Mouse (Mus musculus): ENCODE results near the gene Mef2a. TPM values are rescaled to one million over a fixed set of nuclear protein-coding genes. Genes with fewer than 3 reads are reported as not detected.
A peak's percentile ranks its signal among the peaks of the same experiment; 100 is the strongest.

Gene Mef2a
- polyA plus RNA-seq, 1 experiment from 2014 or later = 59.1 TPM

DNA sequence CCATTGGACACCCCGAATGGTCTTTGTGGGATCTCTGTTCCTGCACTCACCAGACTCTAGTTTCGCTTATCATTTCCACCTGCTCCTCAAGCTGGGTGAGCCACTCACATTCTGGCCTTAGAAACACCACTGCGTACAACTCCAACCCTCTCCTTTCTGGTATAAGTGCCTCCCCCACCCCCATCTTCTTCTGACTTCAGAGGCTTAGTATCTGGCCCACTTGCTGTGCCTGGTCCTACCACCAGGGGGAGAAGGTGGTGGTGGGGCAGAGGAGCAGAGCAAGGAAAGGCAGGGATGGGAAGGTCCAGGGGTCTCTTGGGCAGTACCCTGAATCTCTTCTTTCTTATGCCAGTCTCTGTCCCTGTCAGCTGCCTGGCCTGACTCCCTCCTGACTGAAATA, 155.6 kb downstream of the Mef2a start:
- H3K4me1 ChIP-seq (ENCODE audit: control insufficient read depth, insufficient read depth, low read length) = no peaks in the 10 kb centered on the region
- no peaks in the 10 kb centered on the region for H3K27me3 ChIP-seq (replicated peaks; ENCODE audit: control insufficient read depth, insufficient read depth, low read length)
- no peaks in the 10 kb centered on the region for H3K9me3 ChIP-seq (ENCODE audit: control insufficient read depth, low read length)
- ATAC-seq (ENCODE audit: low read depth) (no peak), DNase-seq (ENCODE audit: low spot score) (no peak)
- 56% methylated on average over 3 of the region's 3 CpGs for WGBS
- H3K27ac ChIP-seq (replicated peaks; ENCODE audit: low read depth, low read length) = no peak overlapping the region
- no peaks in the 10 kb centered on the region for H3K36me3 ChIP-seq (ENCODE audit: control insufficient read depth, insufficient read depth, low read length)
- H3K4me2 ChIP-seq (ENCODE audit: low read depth, low read length) = no peak overlapping the region
- H3K9ac ChIP-seq (ENCODE audit: low read depth, low read length) = no peak overlapping the region
- H3K4me3 ChIP-seq (ENCODE audit: low read depth, low read length) = no peak overlapping the region

DNA sequence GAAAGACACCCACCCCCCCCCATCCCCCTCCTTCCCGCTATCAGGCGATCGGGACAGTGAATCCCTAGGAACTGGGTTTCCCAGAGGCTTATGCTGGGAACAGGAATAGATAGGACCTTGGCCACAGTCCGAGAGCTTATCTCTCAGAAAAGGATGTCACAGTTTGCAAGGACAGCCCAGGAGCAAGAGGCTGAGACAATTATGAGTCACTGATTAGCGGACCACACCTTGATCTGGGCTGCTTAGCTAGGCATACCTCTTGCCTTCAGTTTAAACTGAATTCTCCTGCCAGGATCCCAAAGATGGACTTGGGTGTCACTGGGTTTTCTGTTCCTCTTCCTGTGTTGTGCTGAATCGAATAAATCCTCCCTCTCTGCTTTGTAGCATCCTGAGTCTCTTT, 156.3 kb downstream of the Mef2a start:
- Histone ChIP-seq H3K9ac (ENCODE audit: low read depth, low read length) (no peak overlapping the region), H3K36me3 (ENCODE audit: control insufficient read depth, insufficient read depth, low read length) (no peaks in the 10 kb centered on the region), H3K27me3 (replicated peaks; ENCODE audit: control insufficient read depth, insufficient read depth, low read length) (no peaks in the 10 kb centered on the region), H3K27ac (replicated peaks; ENCODE audit: low read depth, low read length) (no peak overlapping the region), H3K4me1 (ENCODE audit: control insufficient read depth, insufficient read depth, low read length) (no peaks in the 10 kb centered on the region), H3K4me2 (ENCODE audit: low read depth, low read length) (no peak overlapping the region), H3K9me3 (ENCODE audit: control insufficient read depth, low read length) (no peaks in the 10 kb centered on the region), H3K4me3 (ENCODE audit: low read depth, low read length) (no peak overlapping the region)
- ATAC-seq (ENCODE audit: low read depth) (no peak), DNase-seq (ENCODE audit: low spot score) (no peak)
- 84% methylated on average over 6 of the region's 6 CpGs for WGBS

DNA sequence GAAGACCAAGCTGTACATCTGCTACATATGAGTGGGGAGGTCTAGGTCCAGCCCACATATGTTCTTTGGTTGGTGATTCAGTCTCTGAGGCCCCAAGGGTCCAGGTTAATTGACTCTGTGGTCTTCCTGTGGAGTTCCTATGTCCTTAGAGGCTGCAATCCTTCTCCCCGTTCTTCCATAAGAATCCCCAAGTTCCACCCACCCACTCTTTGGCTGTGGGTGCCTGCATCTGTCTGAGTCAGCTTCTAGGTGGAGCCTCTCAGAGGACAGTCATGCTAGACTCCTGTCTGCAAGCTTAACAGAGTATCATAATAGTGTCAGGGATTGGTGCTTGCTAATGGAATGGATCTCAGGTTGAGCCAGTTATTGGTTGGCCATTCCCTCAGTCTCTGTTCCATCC, 159.1 kb downstream of the Mef2a start:
- Histone ChIP-seq H3K4me1 (ENCODE audit: control insufficient read depth, insufficient read depth, low read length) (no peaks in the 10 kb centered on the region), H3K4me2 (ENCODE audit: low read depth, low read length) (no peak overlapping the region), H3K27ac (replicated peaks; ENCODE audit: low read depth, low read length) (no peak overlapping the region), H3K36me3 (ENCODE audit: control insufficient read depth, insufficient read depth, low read length) (no peaks in the 10 kb centered on the region), H3K9me3 (ENCODE audit: control insufficient read depth, low read length) (no peaks in the 10 kb centered on the region), H3K9ac (ENCODE audit: low read depth, low read length) (no peak overlapping the region), H3K27me3 (replicated peaks; ENCODE audit: control insufficient read depth, insufficient read depth, low read length) (no peaks in the 10 kb centered on the region), H3K4me3 (ENCODE audit: low read depth, low read length) (no peak overlapping the region)
- DNase-seq (ENCODE audit: low spot score) (no peak), ATAC-seq (ENCODE audit: low read depth) (no peak)
- WGBS = 71% methylated on average over 1 of the region's 1 CpGs

DNA sequence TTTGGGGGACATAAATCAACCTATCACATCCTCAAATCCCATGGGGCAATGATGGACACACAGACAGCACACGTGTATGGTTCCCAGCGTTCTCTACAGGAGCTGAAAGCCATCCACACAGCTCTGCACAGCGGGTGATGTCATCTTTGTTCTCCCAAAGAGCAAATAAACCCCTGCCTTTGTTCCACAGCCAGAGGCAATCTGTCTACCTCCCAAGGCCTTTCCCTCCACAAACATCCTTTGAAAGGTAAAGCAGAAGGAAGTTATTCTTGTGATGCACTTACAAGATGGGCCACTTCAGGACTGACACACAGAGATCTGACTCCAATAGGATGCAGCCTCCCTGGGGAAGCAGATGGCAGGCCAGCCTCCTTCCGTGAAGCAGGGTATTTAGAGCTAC, 160.7 kb downstream of the Mef2a start:
- Histone ChIP-seq H3K4me1 (ENCODE audit: control insufficient read depth, insufficient read depth, low read length) (0 out of 2 replicates have a peak, but pooled peaks cover 9% of the 10 kb centered on the region), H3K36me3 (ENCODE audit: control insufficient read depth, insufficient read depth, low read length) (no peaks in the 10 kb centered on the region), H3K4me3 (ENCODE audit: low read depth, low read length) (no peak overlapping the region), H3K4me2 (ENCODE audit: low read depth, low read length) (no peak overlapping the region), H3K9me3 (ENCODE audit: control insufficient read depth, low read length) (no peaks in the 10 kb centered on the region), H3K27ac (replicated peaks; ENCODE audit: low read depth, low read length) (no peak overlapping the region), H3K9ac (ENCODE audit: low read depth, low read length) (no peak overlapping the region), H3K27me3 (replicated peaks; ENCODE audit: control insufficient read depth, insufficient read depth, low read length) (no peaks in the 10 kb centered on the region)
- no peak for ATAC-seq (ENCODE audit: low read depth)
- peak; percentile 29 for DNase-seq (ENCODE audit: low spot score)
- 53% methylated on average over 4 of the region's 4 CpGs for WGBS

DNA sequence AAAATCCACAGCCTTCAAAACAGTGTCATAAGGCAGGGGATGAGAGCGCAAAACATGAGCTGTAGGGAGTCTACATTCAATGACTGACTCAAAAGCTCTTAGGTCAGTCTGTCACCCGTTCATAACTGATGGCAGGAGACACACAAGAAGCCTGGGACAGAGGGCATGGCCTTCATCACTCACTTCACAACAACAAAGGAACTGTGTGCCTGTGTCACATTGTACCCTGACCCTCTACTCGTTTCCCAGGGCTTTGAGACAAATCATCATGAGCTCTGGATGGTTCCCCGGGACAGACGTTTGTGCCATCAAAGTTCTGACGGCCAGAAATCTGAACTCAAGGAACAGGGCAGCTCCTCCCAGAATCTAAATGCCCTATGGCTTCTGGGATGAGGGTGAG, 161.3 kb downstream of the Mef2a start:
- no peaks in the 10 kb centered on the region for H3K36me3 ChIP-seq (ENCODE audit: control insufficient read depth, insufficient read depth, low read length)
- H3K9ac ChIP-seq (ENCODE audit: low read depth, low read length) = no peak overlapping the region
- ATAC-seq (ENCODE audit: low read depth) (no peak), DNase-seq (ENCODE audit: low spot score) (no peak)
- H3K27me3 ChIP-seq (replicated peaks; ENCODE audit: control insufficient read depth, insufficient read depth, low read length) = no peaks in the 10 kb centered on the region
- H3K27ac ChIP-seq (replicated peaks; ENCODE audit: low read depth, low read length) = no peak overlapping the region
- no peak overlapping the region for H3K4me2 ChIP-seq (ENCODE audit: low read depth, low read length)
- H3K4me1 ChIP-seq (ENCODE audit: control insufficient read depth, insufficient read depth, low read length) = 0 out of 2 replicates have a peak, but pooled peaks cover 9% of the 10 kb centered on the region
- no peak overlapping the region for H3K4me3 ChIP-seq (ENCODE audit: low read depth, low read length)
- WGBS = 60% methylated on average over 6 of the region's 6 CpGs
- no peaks in the 10 kb centered on the region for H3K9me3 ChIP-seq (ENCODE audit: control insufficient read depth, low read length)

DNA sequence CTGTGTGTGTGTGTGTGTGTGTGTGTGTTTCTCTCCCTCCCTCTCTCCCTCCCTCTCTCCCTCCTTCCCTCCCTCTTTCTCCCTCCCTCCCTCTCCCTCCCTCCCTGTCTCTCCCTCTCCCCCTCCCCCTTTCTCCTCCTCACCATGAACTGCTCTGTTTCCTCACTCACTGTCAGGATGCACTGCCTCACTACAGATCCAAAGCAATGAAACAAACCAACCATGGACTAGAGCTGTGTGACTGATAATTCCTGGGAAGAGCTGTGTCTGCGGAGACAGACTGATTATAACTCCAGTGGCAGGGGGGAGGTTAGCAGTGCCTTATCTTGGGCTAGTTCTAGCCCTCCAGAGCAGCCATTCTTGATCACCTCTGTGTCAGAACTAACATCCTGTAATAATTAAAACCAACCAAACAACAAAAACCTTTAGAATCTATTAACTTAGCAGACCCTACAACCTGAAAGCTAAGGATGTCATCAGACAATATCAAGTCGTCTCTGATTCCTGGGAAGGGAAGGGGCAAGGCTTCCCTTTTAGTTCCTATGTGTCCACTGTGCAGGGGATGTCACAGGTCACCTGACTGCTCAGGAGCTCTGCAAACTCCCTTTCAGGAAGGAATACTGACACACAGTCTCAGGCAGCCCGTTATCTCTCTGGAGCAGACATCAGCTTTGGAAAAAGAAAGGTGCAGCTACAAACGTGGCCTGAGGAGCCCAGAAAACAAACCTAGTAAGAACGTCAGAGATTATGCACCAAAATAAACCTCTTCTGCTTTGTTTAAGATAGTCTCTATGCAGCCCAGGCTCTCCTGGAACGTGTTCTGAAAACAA, 162.4 kb downstream of the Mef2a start:
- ATAC-seq (ENCODE audit: low read depth) (no peak), DNase-seq (ENCODE audit: low spot score) (no peak)
- H3K4me1 ChIP-seq (ENCODE audit: control insufficient read depth, insufficient read depth, low read length) = 0 out of 2 replicates have a peak, but pooled peaks cover 9% of the 10 kb centered on the region
- H3K27ac ChIP-seq (replicated peaks; ENCODE audit: low read depth, low read length) = no peak overlapping the region
- H3K4me2 ChIP-seq (ENCODE audit: low read depth, low read length) = no peak overlapping the region
- H3K27me3 ChIP-seq (replicated peaks; ENCODE audit: control insufficient read depth, insufficient read depth, low read length) = no peaks in the 10 kb centered on the region
- no peak overlapping the region for H3K4me3 ChIP-seq (ENCODE audit: low read depth, low read length)
- 64% methylated on average over 6 of the region's 6 CpGs for WGBS
- H3K9me3 ChIP-seq (ENCODE audit: control insufficient read depth, low read length) = no peaks in the 10 kb centered on the region
- no peaks in the 10 kb centered on the region for H3K36me3 ChIP-seq (ENCODE audit: control insufficient read depth, insufficient read depth, low read length)
- no peak overlapping the region for H3K9ac ChIP-seq (ENCODE audit: low read depth, low read length)

DNA sequence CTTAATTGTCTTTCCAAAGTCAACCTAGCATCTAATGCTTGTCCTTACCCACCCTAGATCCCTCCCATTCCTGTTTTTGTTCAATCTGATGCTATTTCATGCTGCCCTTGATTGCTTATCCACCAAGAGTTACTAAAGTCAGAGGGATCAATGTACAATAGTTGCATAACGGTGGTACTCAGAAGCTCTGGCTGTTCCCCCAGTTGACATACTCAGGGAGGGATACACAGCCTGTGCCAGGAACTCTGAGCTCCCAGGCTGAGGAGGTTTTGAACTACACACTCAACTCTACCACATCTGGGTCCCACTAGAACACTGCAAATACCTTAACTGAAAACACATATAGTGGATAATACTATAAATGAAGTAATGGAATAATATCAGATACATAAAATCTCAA, 164.3 kb downstream of the Mef2a start:
- H3K4me3 ChIP-seq (ENCODE audit: low read depth, low read length) = no peak overlapping the region
- H3K9ac ChIP-seq (ENCODE audit: low read depth, low read length) = no peak overlapping the region
- 0 out of 2 replicates have a peak, but pooled peaks cover 9% of the 10 kb centered on the region for H3K4me1 ChIP-seq (ENCODE audit: control insufficient read depth, insufficient read depth, low read length)
- no peaks in the 10 kb centered on the region for H3K36me3 ChIP-seq (ENCODE audit: control insufficient read depth, insufficient read depth, low read length)
- H3K27me3 ChIP-seq (replicated peaks; ENCODE audit: control insufficient read depth, insufficient read depth, low read length) = no peaks in the 10 kb centered on the region
- H3K4me2 ChIP-seq (ENCODE audit: low read depth, low read length) = no peak overlapping the region
- H3K9me3 ChIP-seq (ENCODE audit: control insufficient read depth, low read length) = no peaks in the 10 kb centered on the region
- no peak for DNase-seq (ENCODE audit: low spot score)
- no peak for ATAC-seq (ENCODE audit: low read depth)
- WGBS = 57% methylated on average over 1 of the region's 1 CpGs
- H3K27ac ChIP-seq (replicated peaks; ENCODE audit: low read depth, low read length) = no peak overlapping the region

DNA sequence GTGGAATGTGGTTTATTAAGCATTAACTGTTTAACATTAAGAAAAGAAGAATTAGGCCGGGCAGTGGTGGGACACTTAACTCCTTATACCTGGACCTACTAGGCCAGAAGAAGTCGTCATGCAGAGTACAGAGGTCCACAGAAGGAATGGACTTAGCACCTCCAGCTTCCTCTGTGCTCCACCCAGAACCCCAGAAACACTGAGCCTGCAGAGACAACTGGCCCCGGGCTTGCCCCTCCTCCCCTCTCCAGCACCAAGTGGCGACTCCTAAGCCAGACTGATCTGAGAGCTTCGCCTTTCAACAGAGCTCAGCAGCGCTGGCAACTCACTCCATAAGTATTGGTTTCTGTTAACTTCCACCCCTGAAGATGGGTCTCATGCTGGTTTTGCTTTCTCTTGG, 165.0 kb downstream of the Mef2a start:
- no peak overlapping the region for H3K4me2 ChIP-seq (ENCODE audit: low read depth, low read length)
- ATAC-seq (ENCODE audit: low read depth) (no peak), DNase-seq (ENCODE audit: low spot score) (peak; percentile 9)
- H3K9ac ChIP-seq (ENCODE audit: low read depth, low read length) = no peak overlapping the region
- 46% methylated on average over 6 of the region's 6 CpGs for WGBS
- no peaks in the 10 kb centered on the region for H3K36me3 ChIP-seq (ENCODE audit: control insufficient read depth, insufficient read depth, low read length)
- H3K4me1 ChIP-seq (ENCODE audit: control insufficient read depth, insufficient read depth, low read length) = 0 out of 2 replicates have a peak, but pooled peaks cover 9% of the 10 kb centered on the region
- H3K27me3 ChIP-seq (replicated peaks; ENCODE audit: control insufficient read depth, insufficient read depth, low read length) = no peaks in the 10 kb centered on the region
- H3K9me3 ChIP-seq (ENCODE audit: control insufficient read depth, low read length) = no peaks in the 10 kb centered on the region
- H3K27ac ChIP-seq (replicated peaks; ENCODE audit: low read depth, low read length) = no peak overlapping the region
- H3K4me3 ChIP-seq (ENCODE audit: low read depth, low read length) = no peak overlapping the region

DNA sequence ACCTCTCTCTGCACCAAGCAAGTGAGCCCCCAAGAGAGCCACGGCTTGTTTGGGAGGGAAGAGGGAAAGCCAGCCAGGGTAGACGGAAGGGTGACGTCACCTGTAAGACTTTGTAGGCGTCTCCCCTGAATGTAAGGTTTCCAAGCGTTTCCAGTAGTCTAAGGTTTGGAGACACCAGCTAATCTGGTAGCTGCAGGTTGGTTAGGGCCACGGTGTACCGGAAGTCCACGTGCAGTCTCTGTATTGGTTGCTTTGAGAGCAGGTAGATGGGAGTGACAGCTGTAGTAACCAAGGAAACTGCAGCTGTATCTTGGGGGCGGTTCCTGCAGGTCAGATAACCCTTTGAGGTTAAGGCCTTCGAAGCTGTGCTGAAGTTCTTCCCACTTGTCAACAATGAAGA, 166.2 kb downstream of the Mef2a start:
- H3K27me3 ChIP-seq (replicated peaks; ENCODE audit: control insufficient read depth, insufficient read depth, low read length) = no peaks in the 10 kb centered on the region
- H3K9me3 ChIP-seq (ENCODE audit: control insufficient read depth, low read length) = no peaks in the 10 kb centered on the region
- no peak overlapping the region for H3K27ac ChIP-seq (replicated peaks; ENCODE audit: low read depth, low read length)
- peak; percentile 25 for DNase-seq (ENCODE audit: low spot score)
- no peak overlapping the region for H3K9ac ChIP-seq (ENCODE audit: low read depth, low read length)
- no peak overlapping the region for H3K4me2 ChIP-seq (ENCODE audit: low read depth, low read length)
- 0 out of 2 replicates have a peak, but pooled peaks cover 9% of the 10 kb centered on the region for H3K4me1 ChIP-seq (ENCODE audit: control insufficient read depth, insufficient read depth, low read length)
- ATAC-seq (ENCODE audit: low read depth) = no peak; the same call in 1 of the 2 replicates
- WGBS = 79% methylated on average over 10 of the region's 10 CpGs
- no peak overlapping the region for H3K4me3 ChIP-seq (ENCODE audit: low read depth, low read length)
- no peaks in the 10 kb centered on the region for H3K36me3 ChIP-seq (ENCODE audit: control insufficient read depth, insufficient read depth, low read length)
